Mouse (Mus musculus) kidney, embryonic 14.5 days (tissue): ENCODE data around the gene Ugt3a2. TPM values are rescaled to one million over a fixed set of nuclear protein-coding genes. Genes with fewer than 3 reads are reported as not detected.

ENCODE experiments used
- ATAC-seq: fragments of 200-750 bp; cut with Nextera tagmentation; 2 replicates; pipeline ENCODE4 v1.8.0; 2017; ENCODE audit warnings: moderate number of reproducible peaks, mild to moderate bottlenecking, moderate TSS enrichment, moderate library complexity; ENCODE audit not compliant: low FRiP score, low TSS enrichment
- H3K27ac ChIP-seq: fragments of 300-500 bp; sonication (generic); 2 replicates; pipeline ENCODE4 v1.5.1; 2014; ENCODE audit warnings: low read depth, mild to moderate bottlenecking, low read length, moderate library complexity, mixed read lengths
- H3K27me3 ChIP-seq: fragments of 300-500 bp; sonication (generic); 2 replicates; pipeline ENCODE4 v1.6.1; 2014; ENCODE audit warnings: mild to moderate bottlenecking, low read length; ENCODE audit not compliant: control insufficient read depth, insufficient read depth
- H3K36me3 ChIP-seq: fragments of 300-500 bp; sonication (generic); 2 replicates; pipeline ENCODE4 v1.6.1; 2014; ENCODE audit warnings: low read length, mixed read lengths; ENCODE audit not compliant: control insufficient read depth, insufficient read depth
- H3K4me1 ChIP-seq: fragments of 300-500 bp; sonication (generic); 2 replicates; pipeline ENCODE4 v1.6.1; 2014; ENCODE audit warnings: low read length, mixed read lengths; ENCODE audit not compliant: control insufficient read depth, insufficient read depth
- H3K4me2 ChIP-seq: fragments of 300-500 bp; sonication (generic); replicated peaks from 2 replicates; pipeline ENCODE4 v1.6.1; 2014; ENCODE audit warnings: low read depth, mild to moderate bottlenecking, low read length
- H3K4me3 ChIP-seq: fragments of 300-500 bp; sonication (generic); 2 replicates; pipeline ENCODE4 v1.5.1; 2014; ENCODE audit warnings: mild to moderate bottlenecking, low read length
- H3K9ac ChIP-seq: fragments of 300-500 bp; sonication (generic); 2 replicates; pipeline ENCODE4 v1.6.1; 2014; ENCODE audit warnings: low read depth, mild to moderate bottlenecking, low read length, moderate library complexity
- H3K9me3 ChIP-seq: fragments of 300-500 bp; sonication (generic); 2 replicates; pipeline ENCODE4 v1.6.1; 2016; ENCODE audit warnings: low read length; ENCODE audit not compliant: control insufficient read depth
- WGBS: fragments of 180-500 bp; shearing (Covaris S2); extraction: QIAGEN DNeasy Blood & Tissue Kit; methylation state at CpG from one replicate; pipeline ENCODE4 v1.1.7; 2014; 5-methylcytosine and 5-hydroxymethylcytosine counted together
- polyA plus RNA-seq: library from polyadenylated mRNA; unstranded; fragments of >200 nt; fragmentation: Nextera tagmentation; extraction: Ambion mirVana; gene quantifications from 2 replicates; pipeline ENCODE4 v1.2.1, GENCODE M21; 2014

Gene Ugt3a2
- not detected in 2 replicates for polyA plus RNA-seq

DNA sequence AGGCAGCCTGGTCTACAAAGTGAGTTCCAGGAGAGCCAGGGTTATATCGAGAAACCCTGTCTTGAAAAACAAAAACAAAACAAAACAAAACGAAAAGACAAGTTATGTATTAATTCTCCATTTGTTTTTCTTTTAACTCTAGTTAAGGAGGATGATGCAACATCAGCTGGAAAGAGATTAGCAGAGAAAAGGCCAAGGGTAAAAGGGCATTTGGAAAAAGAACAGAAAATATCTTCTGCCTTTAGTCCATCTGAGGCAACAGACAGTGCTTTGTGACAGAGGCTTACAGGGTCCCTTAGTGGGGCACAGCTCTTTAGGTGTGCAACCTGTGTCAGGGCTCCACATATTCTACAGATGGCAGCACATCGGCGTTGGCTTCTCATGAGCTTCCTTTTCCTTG, at the start of gene Ugt3a2:
Ugt3a2 (plus strand) TSS at position 210 of the 400 bp plus-strand sequence.
- whole genome bisulfite sequencing: 89% methylated on average over 4 of the region's 4 CpGs
- Histone ChIP-seq H3K27me3 (no peaks in the 10 kb centered on the region), H3K27ac (no peak within 1 kb of the TSS), H3K9me3 (no peaks in the 10 kb centered on the region), H3K36me3 (no peaks in the 10 kb centered on the region), H3K4me3 (no peak within 1 kb of the TSS), H3K9ac (no peak within 1 kb of the TSS), H3K4me1 (no peaks in the 10 kb centered on the region), H3K4me2 (no peak within 1 kb of the TSS)
- no peak for ATAC-seq

DNA sequence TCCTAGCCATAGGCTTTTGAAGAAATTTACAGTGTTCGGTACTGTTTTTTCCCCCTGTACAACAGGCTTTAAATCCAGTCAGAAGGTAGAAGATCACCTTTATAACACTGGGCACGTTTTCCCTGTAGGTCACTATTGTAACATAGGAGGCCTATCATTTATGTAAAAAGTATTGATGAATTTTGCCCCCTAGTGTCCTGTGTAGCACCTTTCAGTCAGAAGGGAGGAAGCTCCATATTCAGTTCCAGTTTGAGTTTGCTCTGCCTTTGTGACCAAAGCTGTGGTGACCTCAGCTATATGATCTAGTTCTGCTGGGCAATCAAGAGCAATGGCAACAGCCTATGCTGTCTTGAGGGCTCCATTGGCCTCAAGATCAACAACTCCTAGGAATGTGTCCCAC, 45.7 kb upstream of the Ugt3a2 start:
- Histone ChIP-seq H3K9ac (no peak overlapping the region), H3K9me3 (no peaks in the 10 kb centered on the region), H3K4me3 (no peak overlapping the region), H3K36me3 (no peaks in the 10 kb centered on the region), H3K27me3 (no peaks in the 10 kb centered on the region), H3K4me1 (no peaks in the 10 kb centered on the region), H3K4me2 (no peak overlapping the region), H3K27ac (no peak overlapping the region)
- no peak for ATAC-seq
- WGBS: 61% methylated on average over 2 of the region's 2 CpGs

DNA sequence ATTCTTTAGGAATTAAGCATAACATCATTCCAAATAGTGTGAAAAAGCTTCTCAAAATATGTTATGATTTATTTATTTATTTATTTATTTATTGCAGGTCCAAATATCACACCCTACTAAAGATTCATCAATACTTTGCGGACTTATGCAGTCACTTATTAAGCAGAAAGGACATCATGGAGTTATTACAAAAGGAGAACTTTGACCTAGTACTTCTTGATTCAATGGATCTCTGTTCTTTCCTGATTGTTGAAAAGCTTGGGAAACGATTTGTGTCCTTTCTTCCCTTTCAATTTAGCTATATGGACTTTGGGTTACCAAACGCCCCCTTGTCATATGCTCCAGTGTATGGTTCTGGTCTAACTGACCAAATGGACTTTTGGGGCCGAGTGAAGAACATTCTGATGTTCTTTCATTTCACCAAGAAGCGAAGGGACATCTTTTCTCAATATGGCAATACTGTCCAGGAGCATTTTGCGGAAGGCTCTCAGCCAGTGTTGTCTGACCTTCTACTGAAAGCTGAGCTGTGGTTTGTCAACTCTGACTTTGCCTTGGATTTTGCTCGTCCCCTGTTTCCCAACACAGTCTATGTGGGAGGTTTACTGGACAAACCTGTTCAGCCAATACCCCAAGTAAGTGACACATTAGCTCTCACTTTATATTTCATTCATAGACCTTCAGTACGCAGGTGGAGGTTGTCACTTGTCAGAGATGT, 29.2 kb upstream of the Ugt3a2 start:
- Histone ChIP-seq H3K27ac (no peak overlapping the region), H3K9ac (no peak overlapping the region), H3K4me1 (no peaks in the 10 kb centered on the region), H3K4me2 (no peak overlapping the region), H3K9me3 (no peaks in the 10 kb centered on the region), H3K36me3 (no peaks in the 10 kb centered on the region), H3K27me3 (no peaks in the 10 kb centered on the region), H3K4me3 (no peak overlapping the region)
- ATAC-seq: no peak
- WGBS: 82% methylated on average over 8 of the region's 8 CpGs

DNA sequence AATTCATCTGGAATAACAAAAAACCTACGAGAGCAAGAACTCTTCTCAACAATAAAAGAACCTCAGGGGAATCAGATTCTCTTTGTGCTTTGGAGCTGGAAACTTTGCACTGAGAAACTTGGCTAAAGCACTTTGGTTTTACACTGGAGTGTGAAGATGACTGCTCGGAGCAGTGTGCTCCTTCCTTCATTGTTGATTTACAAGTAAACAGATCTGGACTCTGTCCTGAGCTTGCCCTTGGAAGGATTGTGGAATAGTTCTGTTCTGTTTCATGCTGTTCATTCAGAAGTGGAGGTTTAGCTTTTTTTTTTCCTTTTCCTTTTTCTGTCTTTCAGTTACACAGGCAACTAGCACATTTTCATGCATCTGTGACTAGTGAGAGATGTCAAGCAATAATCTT, 754 bp upstream of the Ugt3a2 start:
- H3K9me3 ChIP-seq: no peaks in the 10 kb centered on the region
- H3K27ac ChIP-seq: no peak overlapping the region
- H3K27me3 ChIP-seq: no peaks in the 10 kb centered on the region
- WGBS: 72% methylated on average over 2 of the region's 2 CpGs
- no peak for ATAC-seq
- H3K4me2 ChIP-seq: no peak overlapping the region
- no peaks in the 10 kb centered on the region for H3K4me1 ChIP-seq
- no peaks in the 10 kb centered on the region for H3K36me3 ChIP-seq
- H3K4me3 ChIP-seq: no peak overlapping the region
- H3K9ac ChIP-seq: no peak overlapping the region

DNA sequence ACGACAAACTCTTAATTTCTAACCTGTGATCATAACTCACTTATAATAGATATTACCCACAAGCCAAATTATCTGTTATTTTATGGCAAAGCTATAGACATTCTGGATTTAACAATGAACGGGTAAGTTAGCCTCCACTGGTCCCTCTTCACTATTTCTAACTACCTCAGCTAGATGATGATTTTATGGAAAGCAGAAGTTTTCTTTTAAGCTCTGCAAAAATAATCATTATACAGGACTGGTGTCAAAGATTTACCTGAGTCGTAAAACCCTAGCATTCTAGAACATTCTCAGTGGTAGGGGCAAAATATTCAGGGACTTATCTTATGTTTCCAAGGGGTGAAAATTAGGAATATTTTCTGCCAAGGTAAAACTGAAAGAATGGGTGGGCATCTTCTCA, 1.3 kb downstream of the Ugt3a2 start:
- H3K27ac ChIP-seq: no peak overlapping the region
- H3K4me3 ChIP-seq: no peak overlapping the region
- H3K27me3 ChIP-seq: no peaks in the 10 kb centered on the region
- H3K9ac ChIP-seq: no peak overlapping the region
- WGBS: 86% methylated on average over 3 of the region's 3 CpGs
- no peaks in the 10 kb centered on the region for H3K36me3 ChIP-seq
- ATAC-seq: no peak
- H3K9me3 ChIP-seq: no peaks in the 10 kb centered on the region
- H3K4me2 ChIP-seq: no peak overlapping the region
- no peaks in the 10 kb centered on the region for H3K4me1 ChIP-seq

DNA sequence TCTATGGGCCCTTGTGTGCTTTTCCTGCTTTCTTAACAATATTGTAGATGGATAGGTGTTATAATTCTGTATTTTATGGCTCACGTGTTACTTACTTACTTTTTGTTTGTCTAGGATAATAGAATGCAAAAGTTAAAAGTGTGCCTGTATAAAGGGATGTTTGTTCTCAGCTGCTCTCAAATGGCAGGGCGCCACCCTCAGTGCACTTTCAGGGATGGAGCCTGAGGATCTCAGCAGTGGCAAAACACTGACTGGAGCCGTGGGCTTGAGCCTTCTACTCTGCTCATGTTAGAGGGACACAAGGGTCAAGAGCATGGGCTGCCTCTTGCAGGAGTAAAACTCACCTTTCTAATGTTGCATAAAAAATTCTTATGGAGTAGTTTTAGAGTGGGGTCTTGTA, 1.7 kb downstream of the Ugt3a2 start:
- Histone ChIP-seq H3K4me3 (no peak overlapping the region), H3K4me1 (no peaks in the 10 kb centered on the region), H3K36me3 (no peaks in the 10 kb centered on the region), H3K27ac (no peak overlapping the region), H3K27me3 (no peaks in the 10 kb centered on the region), H3K9ac (no peak overlapping the region), H3K4me2 (no peak overlapping the region), H3K9me3 (no peaks in the 10 kb centered on the region)
- 71% methylated on average over 3 of the region's 3 CpGs for WGBS
- no peak for ATAC-seq

DNA sequence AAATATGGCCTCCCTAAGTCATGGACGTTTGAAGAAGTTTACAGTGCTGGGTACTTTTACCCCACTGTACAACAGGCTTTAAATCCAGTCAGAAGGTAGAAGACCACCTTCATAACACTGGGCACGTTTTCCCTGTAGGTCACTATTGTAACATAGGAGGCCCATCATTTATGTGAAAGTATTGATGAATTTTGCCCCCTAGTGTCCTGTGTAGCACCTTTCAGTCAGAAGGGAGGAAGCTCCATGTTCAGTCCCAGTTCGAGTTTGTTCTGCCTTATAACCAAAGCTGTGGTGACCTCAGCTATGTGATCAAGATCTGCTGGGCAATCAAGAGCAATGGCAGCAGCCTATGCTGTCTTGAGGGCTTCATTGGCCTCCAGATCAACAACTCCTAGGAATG, 13.4 kb downstream of the Ugt3a2 start:
- no peak overlapping the region for H3K4me2 ChIP-seq
- no peaks in the 10 kb centered on the region for H3K9me3 ChIP-seq
- H3K27ac ChIP-seq: no peak overlapping the region
- WGBS: 60% methylated on average over 3 of the region's 3 CpGs
- H3K9ac ChIP-seq: no peak overlapping the region
- no peak overlapping the region for H3K4me3 ChIP-seq
- no peak for ATAC-seq
- no peaks in the 10 kb centered on the region for H3K4me1 ChIP-seq
- H3K27me3 ChIP-seq: no peaks in the 10 kb centered on the region
- no peaks in the 10 kb centered on the region for H3K36me3 ChIP-seq

DNA sequence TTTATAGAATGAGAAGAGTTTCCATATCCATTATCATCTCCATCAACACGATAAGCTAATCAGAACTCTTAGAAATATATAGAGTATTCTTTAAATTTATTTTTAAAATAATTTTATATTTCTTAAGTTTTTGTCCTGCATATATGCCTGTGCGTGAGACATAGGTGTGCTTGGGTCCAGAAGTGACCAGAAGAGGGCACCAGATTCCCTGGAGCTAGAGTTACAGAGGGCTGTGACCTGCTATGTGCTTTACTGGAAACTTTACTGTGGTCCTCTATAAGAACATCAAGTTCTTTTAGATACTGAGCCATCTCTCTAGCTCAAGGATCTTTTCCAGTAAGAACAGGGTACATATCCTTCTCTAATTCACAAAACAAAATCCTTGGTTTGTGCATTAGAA, 27.5 kb downstream of the Ugt3a2 start:
- Histone ChIP-seq H3K4me1 (no peaks in the 10 kb centered on the region), H3K9ac (no peak overlapping the region), H3K36me3 (no peaks in the 10 kb centered on the region), H3K27ac (no peak overlapping the region), H3K4me2 (no peak overlapping the region), H3K27me3 (no peaks in the 10 kb centered on the region), H3K4me3 (no peak overlapping the region), H3K9me3 (no peaks in the 10 kb centered on the region)
- ATAC-seq: no peak
- 74% methylated on average over 2 of the region's 2 CpGs for WGBS

DNA sequence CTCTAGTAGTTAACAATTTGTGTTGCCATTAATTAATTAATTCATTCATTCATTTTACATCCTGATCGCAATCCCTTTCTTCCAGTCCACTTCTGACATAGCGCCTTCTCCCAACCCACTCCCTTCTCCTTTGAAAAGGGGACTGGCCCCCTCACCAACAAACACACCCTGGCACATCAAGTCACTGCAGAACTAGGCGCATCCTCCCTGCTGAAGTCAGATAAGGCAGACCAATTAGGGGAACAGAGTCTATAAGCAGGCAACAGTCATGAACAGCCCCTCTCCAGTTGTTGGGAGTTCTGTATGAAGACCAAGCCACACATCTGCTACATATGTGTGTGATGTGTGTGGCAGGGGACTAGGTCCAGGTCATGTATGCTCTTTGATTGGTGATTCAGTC, 33.4 kb downstream of the Ugt3a2 start:
- H3K4me1 ChIP-seq: no peaks in the 10 kb centered on the region
- H3K4me3 ChIP-seq: no peak overlapping the region
- WGBS: 88% methylated on average over 3 of the region's 3 CpGs
- no peaks in the 10 kb centered on the region for H3K9me3 ChIP-seq
- H3K36me3 ChIP-seq: no peaks in the 10 kb centered on the region
- H3K27me3 ChIP-seq: no peaks in the 10 kb centered on the region
- H3K4me2 ChIP-seq: no peak overlapping the region
- no peak overlapping the region for H3K9ac ChIP-seq
- no peak overlapping the region for H3K27ac ChIP-seq
- no peak for ATAC-seq
